Mouse (Mus musculus) limb, embryonic 14.5 days (tissue): Measurements from ENCODE around the gene Palld. TPM values are rescaled to one million over a fixed set of nuclear protein-coding genes. Genes with fewer than 3 reads are reported as not detected.
A peak's percentile ranks its signal among the peaks of the same experiment; 100 is the strongest.

Experiments
- ATAC-seq: fragments of 200-750 bp; cut with Nextera tagmentation; 2 replicates; pipeline ENCODE4 v1.8.0; 2017; ENCODE audit warnings: low read depth, moderate number of reproducible peaks, moderate TSS enrichment; ENCODE audit not compliant: low FRiP score
- DNase-seq: peaks from one replicate; pipeline ENCODE4 v3.0.0-alpha.2; 2015; ENCODE audit warnings: low spot score
- H3K27ac ChIP-seq: fragments of 300-500 bp; sonication (generic); replicated peaks from 2 replicates; pipeline ENCODE4 v1.5.1; 2014; ENCODE audit warnings: low read depth, mild to moderate bottlenecking, low read length, moderate library complexity, mixed read lengths
- H3K27me3 ChIP-seq: fragments of 300-500 bp; sonication (generic); 2 replicates; pipeline ENCODE4 v1.6.1; 2014; ENCODE audit warnings: low read length, mixed read lengths; ENCODE audit not compliant: control insufficient read depth, insufficient read depth
- H3K36me3 ChIP-seq: fragments of 300-500 bp; sonication (generic); 2 replicates; pipeline ENCODE4 v1.6.1; 2014; ENCODE audit warnings: mild to moderate bottlenecking, low read length, moderate library complexity, mixed read lengths; ENCODE audit not compliant: control insufficient read depth, insufficient read depth
- H3K4me1 ChIP-seq: fragments of 300-500 bp; sonication (generic); 2 replicates; pipeline ENCODE4 v1.6.1; 2014; ENCODE audit warnings: antibody characterized with exemption, low read length, mixed read lengths; ENCODE audit not compliant: control insufficient read depth, insufficient read depth
- H3K4me2 ChIP-seq: fragments of 300-500 bp; sonication (generic); replicated peaks from 2 replicates; pipeline ENCODE4 v1.6.1; 2014; ENCODE audit warnings: low read depth, mild to moderate bottlenecking, low read length, moderate library complexity; ENCODE audit not compliant: severe bottlenecking
- H3K4me3 ChIP-seq: fragments of 300-500 bp; sonication (generic); replicated peaks from 2 replicates; pipeline ENCODE4 v1.5.1; 2014; ENCODE audit warnings: low read length
- H3K9ac ChIP-seq: fragments of 300-500 bp; sonication (generic); 2 replicates; pipeline ENCODE4 v1.6.1; 2014; ENCODE audit warnings: mild to moderate bottlenecking, low read depth, low read length, moderate library complexity; ENCODE audit not compliant: severe bottlenecking
- H3K9me3 ChIP-seq: fragments of 300-500 bp; sonication (generic); 2 replicates; pipeline ENCODE4 v1.6.1; 2016; ENCODE audit warnings: low read length; ENCODE audit not compliant: control insufficient read depth
- POLR2A ChIP-seq: fragments of 200-500 bp; IDR thresholded peaks from 2 replicates; pipeline ENCODE4 v1.8.0; 2012; ENCODE audit warnings: inconsistent platforms, mild to moderate bottlenecking, moderate library complexity, borderline replicate concordance; ENCODE audit not compliant: insufficient read depth, insufficient read length; ENCODE audit errors: extremely low read depth
- whole genome bisulfite sequencing: fragments of 180-500 bp; shearing (Covaris S2); extraction: QIAGEN DNeasy Blood & Tissue Kit; methylation state at CpG from one replicate; pipeline ENCODE4 v1.1.7; 2014; 5-methylcytosine and 5-hydroxymethylcytosine counted together
- polyA plus RNA-seq, 2 experiments: library from polyadenylated mRNA; depleted of rRNA in 1 of 2; stranded (reverse) in 1 of 2; unstranded in 1 of 2; fragments of >200 nt; fragmentation: Nextera tagmentation in 1 of 2; extraction: Ambion mirVana in 1 of 2; gene quantifications; 2 replicates each; pipeline versions ENCODE4 v1.2.1 to v1.2.3; 2012 to 2014

Gene Palld
- polyA plus RNA-seq, 2 experiments = 61.4 to 99.0 TPM

- DNase-seq (no peak), ATAC-seq (no peak)
- no peak overlapping the region for H3K4me3 ChIP-seq
- H3K27me3 ChIP-seq = no peaks in the 10 kb centered on the region
- H3K4me1 ChIP-seq = no peaks in the 10 kb centered on the region
- no peak overlapping the region for H3K4me2 ChIP-seq
- H3K9me3 ChIP-seq = no peaks in the 10 kb centered on the region
- no peaks in the 10 kb centered on the region for H3K36me3 ChIP-seq
- no peak for TF ChIP-seq POLR2A
- 89% methylated on average over 7 of the region's 7 CpGs for WGBS
- H3K27ac ChIP-seq = no peak overlapping the region
- no peak overlapping the region for H3K9ac ChIP-seq
These were observed 37.1 kb downstream of the Palld start for GRCm38 (mm10) chr8:61865365-61865764.

GRCm38 (mm10) chr8:61851270-61851669, 51.2 kb downstream of the Palld start:
- Histone ChIP-seq H3K27me3 (no peaks in the 10 kb centered on the region), H3K9ac (no peak overlapping the region), H3K4me1 (peaks cover 6% of the 10 kb centered on the region; the same call in 1 of the 2 replicates), H3K9me3 (no peaks in the 10 kb centered on the region), H3K36me3 (no peaks in the 10 kb centered on the region), H3K27ac (no peak overlapping the region), H3K4me2 (no peak overlapping the region), H3K4me3 (no peak overlapping the region)
- WGBS = 66% methylated on average over 4 of the region's 4 CpGs
- TF ChIP-seq POLR2A = no peak
- ATAC-seq (no peak), DNase-seq (no peak)

GRCm38 (mm10) chr8:61848581-61849162, 53.8 kb downstream of the Palld start:
- peak; percentile 20; the same call in 1 of the 2 replicates for ATAC-seq
- DNase-seq = no peak

GRCm38 (mm10) chr8:61847494-61847893, 55.0 kb downstream of the Palld start:
- DNase-seq = no peak
- 77% methylated on average over 5 of the region's 5 CpGs for WGBS
- no peak overlapping the region for H3K4me3 ChIP-seq
- H3K4me1 ChIP-seq = peaks cover 25% of the 10 kb centered on the region
- H3K9me3 ChIP-seq = no peaks in the 10 kb centered on the region
- no peaks in the 10 kb centered on the region for H3K36me3 ChIP-seq
- no peaks in the 10 kb centered on the region for H3K27me3 ChIP-seq
- no peak overlapping the region for H3K9ac ChIP-seq
- no peak for ATAC-seq
- no peak overlapping the region for H3K27ac ChIP-seq
- no peak for TF ChIP-seq POLR2A
- H3K4me2 ChIP-seq = no peak overlapping the region

More at GRCm38 (mm10) chr8:61848581-61849162, 53.8 kb downstream of the Palld start:
- no peaks in the 10 kb centered on the region for H3K36me3 ChIP-seq
- no peaks in the 10 kb centered on the region for H3K27me3 ChIP-seq
- no peak overlapping the region for H3K4me2 ChIP-seq
- TF ChIP-seq POLR2A = no peak
- no peak overlapping the region for H3K9ac ChIP-seq
- peaks cover 16% of the 10 kb centered on the region for H3K4me1 ChIP-seq
- WGBS = 52% methylated on average over 7 of the region's 7 CpGs
- H3K9me3 ChIP-seq = no peaks in the 10 kb centered on the region
- H3K4me3 ChIP-seq = no peak overlapping the region
- H3K27ac ChIP-seq = no peak overlapping the region

GRCm38 (mm10) chr8:61844992-61845391, 57.5 kb downstream of the Palld start:
- H3K4me2 ChIP-seq = no peak overlapping the region
- H3K9ac ChIP-seq = no peak overlapping the region
- no peak for TF ChIP-seq POLR2A
- H3K27me3 ChIP-seq = no peaks in the 10 kb centered on the region
- no peaks in the 10 kb centered on the region for H3K36me3 ChIP-seq
- no peak overlapping the region for H3K4me3 ChIP-seq
- peaks cover 25% of the 10 kb centered on the region for H3K4me1 ChIP-seq
- WGBS = 54% methylated on average over 2 of the region's 2 CpGs
- ATAC-seq = no peak
- no peak for DNase-seq
- H3K9me3 ChIP-seq = no peaks in the 10 kb centered on the region
- no peak overlapping the region; the same call in 1 of the 2 replicates for H3K27ac ChIP-seq
